7 mouse cellular contexts compared by ENCODE assay signal in genomic region chr9:94727457-94727856, GRCm38 (mm10). TPM values are rescaled to one million over a fixed set of nuclear protein-coding genes. Genes with fewer than 3 reads are reported as not detected.
DNase-seq lines count a peak whose midpoint lies in the region; ATAC-seq and TF ChIP-seq lines count a peak whose summit lies in the region.

No protein-coding gene starts in this region.

- no peak overlapping the region for H3K27ac ChIP-seq in limb, embryonic 11.5 days (replicated peaks; ENCODE audit: low read depth, low read length)
- no peak overlapping the region for H3K27ac ChIP-seq in limb, embryonic 10.5 days
- no peak overlapping the region for H3K27ac ChIP-seq in stomach, postnatal 0 days (replicated peaks)

- H3K36me3 ChIP-seq in limb, embryonic 11.5 days (ENCODE audit: control insufficient read depth, insufficient read depth, low read length) = no peaks in the 10 kb centered on the region
- no peaks in the 10 kb centered on the region for H3K36me3 ChIP-seq in limb, embryonic 10.5 days
- no peaks in the 10 kb centered on the region for H3K36me3 ChIP-seq in stomach, postnatal 0 days (ENCODE audit: control insufficient read depth, insufficient read depth, low read length)

- ATAC-seq in limb, embryonic 11.5 days (ENCODE audit: insufficient number of reproducible peaks, low FRiP score, low TSS enrichment, low read depth) = no peak
- ATAC-seq in hematopoietic stem cell, adult 5-6 weeks (replicated peaks in 1 of 2; ENCODE audit: insufficient read depth in 1 of 2, low FRiP score in 2 of 2, low TSS enrichment in 1 of 2, low read depth in 1 of 2, poor library complexity in 2 of 2, severe bottlenecking in 2 of 2) = peak; percentile 68 to 73; a peak in 3 of 4 replicates
- no peak for ATAC-seq in stomach, postnatal 0 days (ENCODE audit: low FRiP score, low TSS enrichment)

- TF ChIP-seq EP300 in stomach, postnatal 0 days (optimal IDR thresholded peaks at IDR 0.05) = no peak

- no peaks in the 10 kb centered on the region for H3K4me1 ChIP-seq in limb, embryonic 11.5 days (ENCODE audit: control insufficient read depth, insufficient read depth, low read length)
- peaks cover 5% of the 10 kb centered on the region for H3K4me1 ChIP-seq in limb, embryonic 10.5 days
- H3K4me1 ChIP-seq in stomach, postnatal 0 days (replicated peaks; ENCODE audit: control insufficient read depth, insufficient read depth) = no peaks in the 10 kb centered on the region

- H3K4me3 ChIP-seq in limb, embryonic 11.5 days (ENCODE audit: low read depth, low read length) = no peak overlapping the region
- no peak overlapping the region for H3K4me3 ChIP-seq in limb, embryonic 10.5 days
- no peak overlapping the region for H3K4me3 ChIP-seq in stomach, postnatal 0 days (ENCODE audit: low read depth, low read length)

- DNase-seq in limb, embryonic 11.5 days (ENCODE audit: low spot score) = peak; percentile 38
- no peak for DNase-seq in limb, embryonic 10.5 days (ENCODE audit: low spot score)
- peak; percentile 13 for DNase-seq in MEL-GATA-1-ER (ENCODE audit: extremely low read depth, low read depth)
- DNase-seq in cerebellum, adult 18-20 months = peak; percentile 35 to 42
- DNase-seq in stomach, postnatal 0 days (ENCODE audit: low spot score) = peak; percentile 22
- no peak for DNase-seq in urinary bladder, postnatal 10 days (ENCODE audit: low spot score)

- H3K27me3 ChIP-seq in limb, embryonic 11.5 days (ENCODE audit: control insufficient read depth, insufficient read depth, low read length) = no peaks in the 10 kb centered on the region
- no peaks in the 10 kb centered on the region for H3K27me3 ChIP-seq in limb, embryonic 10.5 days (ENCODE audit: low read depth, poor library complexity, severe bottlenecking)
- no peaks in the 10 kb centered on the region for H3K27me3 ChIP-seq in stomach, postnatal 0 days (ENCODE audit: control insufficient read depth, insufficient read depth, low read length)

- no peak overlapping the region for H3K4me2 ChIP-seq in limb, embryonic 11.5 days (ENCODE audit: low read depth, severe bottlenecking)
- no peak overlapping the region for H3K4me2 ChIP-seq in stomach, postnatal 0 days (replicated peaks; ENCODE audit: low read depth)

- TF ChIP-seq CTCF in stomach, postnatal 0 days (IDR thresholded peaks at IDR 0.05; ENCODE audit: low read depth) = peak; percentile 75

- no peak overlapping the region for H3K9ac ChIP-seq in limb, embryonic 11.5 days (ENCODE audit: low read length)
- H3K9ac ChIP-seq in stomach, postnatal 0 days (ENCODE audit: low read length) = no peak overlapping the region

- 41% methylated on average over 5 of the region's 5 CpGs for WGBS in limb, embryonic 11.5 days
- 43% methylated on average over 5 of the region's 5 CpGs for WGBS in limb, embryonic 10.5 days
- 22% methylated on average over 5 of the region's 5 CpGs for WGBS in stomach, postnatal 0 days

- no peaks in the 10 kb centered on the region for H3K9me3 ChIP-seq in limb, embryonic 11.5 days (ENCODE audit: control insufficient read depth, low read length)
- no peaks in the 10 kb centered on the region for H3K9me3 ChIP-seq in limb, embryonic 10.5 days (replicated peaks)
- no peaks in the 10 kb centered on the region for H3K9me3 ChIP-seq in stomach, postnatal 0 days (ENCODE audit: control insufficient read depth, low read length)

RNA-seq across cellular contexts. Expression of gene Slc9a9, which starts 57.7 kb away (rescaled TPM):
- 1.2 and 1.6 TPM in 2 replicates for polyA plus RNA-seq in limb, embryonic 11.5 days (2014; fragmentation: Nextera tagmentation; extraction: Ambion mirVana)
- 0.69 and 1.5 TPM in 2 replicates for polyA plus RNA-seq in limb, embryonic 10.5 days (2016; fragmentation: Nextera tagmentation; extraction: Ambion mirVana)
- total RNA-seq in hematopoietic stem cell, adult 5-6 weeks (2017) = 16.7 and 24.8 TPM in 2 replicates
- polyA plus RNA-seq in stomach, postnatal 0 days (2015; fragmentation: Nextera tagmentation; extraction: Ambion mirVana) = 3.4 and 3.8 TPM in 2 replicates

Comparison
In these comparisons a context has a peak if more than half of its experiments do, and no peak if none do; other contexts are left out.
1. DNase-seq: peak in limb, embryonic 11.5 days (single experiment), MEL-GATA-1-ER (single experiment), cerebellum, adult 18-20 months (2 of 2) and stomach, postnatal 0 days (single experiment); none in limb, embryonic 10.5 days (single experiment) and urinary bladder, postnatal 10 days (single experiment).
2. ATAC-seq: peak in hematopoietic stem cell, adult 5-6 weeks (2 of 2); none in limb, embryonic 11.5 days (single experiment) and stomach, postnatal 0 days (single experiment).